Mouse (Mus musculus): ENCODE results near the gene Rbfox1.

The Rbfox1 gene

DNA sequence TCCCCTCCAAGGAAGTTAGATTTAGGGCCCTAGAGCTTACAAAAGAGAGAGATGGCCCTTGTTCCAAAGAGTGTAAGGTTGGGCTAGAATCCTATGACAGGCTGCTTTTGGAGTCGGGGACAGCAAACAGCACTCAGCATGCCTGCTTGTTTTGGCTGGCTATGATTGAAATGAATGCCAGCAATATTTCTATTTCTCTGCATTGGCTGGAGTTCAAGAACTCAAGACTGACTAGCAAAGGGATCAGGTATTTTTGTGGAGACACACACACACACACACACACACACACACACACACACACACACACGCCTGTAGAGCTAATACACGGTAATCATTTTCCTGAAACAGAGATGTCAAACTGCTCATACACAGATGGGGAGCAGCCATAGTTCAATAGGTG is 1566.0 kb downstream of the Rbfox1 start:
- DNase-seq, result no peak

DNA sequence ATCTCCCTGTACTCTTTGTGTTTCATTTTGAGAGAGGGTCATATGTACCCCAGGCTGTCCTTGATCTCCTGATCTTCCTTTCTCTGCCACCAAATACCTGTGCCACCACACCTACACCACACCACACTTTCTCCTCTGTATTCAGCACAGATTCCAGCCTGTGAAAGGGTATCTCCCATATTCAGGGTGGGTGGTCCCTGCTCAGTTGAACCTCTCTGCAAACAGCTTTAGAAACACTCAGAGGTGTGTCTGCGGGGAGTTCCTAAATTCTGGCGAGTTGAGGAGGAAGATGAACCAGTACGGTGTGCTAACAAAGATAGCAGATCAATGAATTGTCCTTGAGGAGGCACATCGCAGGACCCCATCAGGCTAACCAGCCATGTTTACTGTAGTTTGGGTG is 1572.4 kb downstream of the Rbfox1 start:
- no peak for DNase-seq
